9 mouse cellular contexts compared by ENCODE assay signal in the genomic region with DNA sequence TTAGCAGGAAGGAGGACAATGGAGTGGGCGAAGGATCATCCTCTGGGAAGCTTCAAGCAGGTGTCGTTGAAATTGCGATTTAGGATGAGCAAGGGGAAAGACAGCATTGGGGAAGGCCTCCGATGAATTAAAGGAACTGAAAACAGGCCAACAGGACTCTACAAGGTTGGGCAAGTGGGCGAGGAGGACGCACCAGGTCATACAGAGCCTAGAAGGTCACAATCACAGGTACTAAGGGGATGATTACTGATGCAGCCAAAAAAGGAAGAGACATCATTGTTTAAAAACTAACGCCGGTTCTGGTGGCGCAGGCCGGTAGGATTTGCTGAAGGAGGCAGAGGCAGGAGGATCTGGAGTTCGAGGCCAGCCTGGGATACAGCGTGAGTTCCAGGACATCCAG. TPM values are rescaled to one million over a fixed set of nuclear protein-coding genes. Genes with fewer than 3 reads are reported as not detected.
A peak's percentile ranks its signal among the peaks of the same experiment; 100 is the strongest.
DNase-seq lines count a peak whose midpoint lies in the region; ATAC-seq lines count a peak whose summit lies in the region.
"Had no signal": no experiment of that assay in that cellular context is flagged by ENCODE, and none has a peak within 500 bp of the region (broad histone marks: within the 10 kb centered on the region; RNA-seq: fewer than 3 reads in every experiment).

No protein-coding gene starts in this region.

- H3K4me1 ChIP-seq in forebrain, embryonic 12.5 days = peaks cover 27% of the 10 kb centered on the region
- peaks cover 8% of the 10 kb centered on the region; the same call in 1 of the 2 replicates for H3K4me1 ChIP-seq in forebrain, embryonic 11.5 days (replicated peaks; ENCODE audit: control insufficient read depth, insufficient read depth, low read length)
- H3K4me1 ChIP-seq in neural tube, embryonic 12.5 days = peaks cover 25% of the 10 kb centered on the region
- peaks cover 30% of the 10 kb centered on the region for H3K4me1 ChIP-seq in limb, embryonic 10.5 days
- peaks cover 38% of the 10 kb centered on the region for H3K4me1 ChIP-seq in neural tube, embryonic 13.5 days (replicated peaks)

- H3K4me2 ChIP-seq in forebrain, embryonic 12.5 days = no peak overlapping the region
- no peak overlapping the region for H3K4me2 ChIP-seq in forebrain, embryonic 11.5 days (ENCODE audit: low read depth, low read length, severe bottlenecking)
- H3K4me2 ChIP-seq in neural tube, embryonic 12.5 days (replicated peaks) = peak overlapping the region; percentile 95; the same call in 1 of the 2 replicates
- H3K4me2 ChIP-seq in neural tube, embryonic 13.5 days = peak overlapping the region; percentile 96

- H3K9me3 ChIP-seq in forebrain, embryonic 12.5 days = no peaks in the 10 kb centered on the region
- no peaks in the 10 kb centered on the region for H3K9me3 ChIP-seq in forebrain, embryonic 11.5 days (ENCODE audit: control insufficient read depth, low read length)
- H3K9me3 ChIP-seq in neural tube, embryonic 12.5 days = no peaks in the 10 kb centered on the region
- H3K9me3 ChIP-seq in limb, embryonic 10.5 days (replicated peaks) = no peaks in the 10 kb centered on the region
- H3K9me3 ChIP-seq in neural tube, embryonic 13.5 days = no peaks in the 10 kb centered on the region
- H3K9me3 ChIP-seq: stomach, embryonic 15.5 days had no signal

- DNase-seq in forebrain, embryonic 11.5 days (ENCODE audit: low spot score) = no peak
- DNase-seq in neural tube, embryonic 10.5 days (ENCODE audit: extremely low spot score, low spot score) = no peak
- no peak for DNase-seq in limb, embryonic 10.5 days (ENCODE audit: low spot score)
- no peak for DNase-seq in lung, adult 18-20 months
- no peak for DNase-seq in gastrocnemius, adult 18-20 months (ENCODE audit: low spot score)

- H3K9ac ChIP-seq in forebrain, embryonic 12.5 days = no peak overlapping the region
- H3K9ac ChIP-seq in forebrain, embryonic 11.5 days (ENCODE audit: low read length) = no peak overlapping the region
- H3K9ac ChIP-seq in neural tube, embryonic 12.5 days = no peak overlapping the region
- H3K9ac ChIP-seq in neural tube, embryonic 13.5 days = 0 out of 2 replicates have a peak overlapping the region, but pooled peaks have one; percentile 92

- H3K36me3 ChIP-seq in forebrain, embryonic 12.5 days (replicated peaks) = peaks cover 29% of the 10 kb centered on the region
- H3K36me3 ChIP-seq in forebrain, embryonic 11.5 days (ENCODE audit: control insufficient read depth, insufficient read depth, low read length) = peaks cover 14% of the 10 kb centered on the region
- H3K36me3 ChIP-seq in neural tube, embryonic 12.5 days = peaks cover 27% of the 10 kb centered on the region
- peaks cover 32% of the 10 kb centered on the region for H3K36me3 ChIP-seq in limb, embryonic 10.5 days
- peaks cover 32% of the 10 kb centered on the region for H3K36me3 ChIP-seq in neural tube, embryonic 13.5 days

- peak overlapping the region; percentile 83; the same call in 1 of the 2 replicates for H3K4me3 ChIP-seq in forebrain, embryonic 12.5 days (replicated peaks)
- no peak overlapping the region; the same call in 1 of the 2 replicates for H3K4me3 ChIP-seq in forebrain, embryonic 11.5 days (ENCODE audit: low read depth, low read length)
- no peak overlapping the region for H3K4me3 ChIP-seq in neural tube, embryonic 12.5 days
- peak overlapping the region; percentile 87; the same call in 1 of the 2 replicates for H3K4me3 ChIP-seq in limb, embryonic 10.5 days
- H3K4me3 ChIP-seq in neural tube, embryonic 13.5 days = 0 out of 2 replicates have a peak overlapping the region, but pooled peaks have one; percentile 81

- no peak overlapping the region for H3K27ac ChIP-seq in forebrain, embryonic 12.5 days
- H3K27ac ChIP-seq in forebrain, embryonic 11.5 days (ENCODE audit: low read depth, low read length) = no peak overlapping the region
- H3K27ac ChIP-seq in neural tube, embryonic 12.5 days = no peak overlapping the region
- 0 out of 2 replicates have a peak overlapping the region, but pooled peaks have one; percentile 95 for H3K27ac ChIP-seq in limb, embryonic 10.5 days
- no peak overlapping the region for H3K27ac ChIP-seq in neural tube, embryonic 13.5 days (replicated peaks)

- H3K27me3 ChIP-seq in forebrain, embryonic 12.5 days = peaks cover under 1% of the 10 kb centered on the region; the same call in 1 of the 2 replicates
- no peaks in the 10 kb centered on the region for H3K27me3 ChIP-seq in forebrain, embryonic 11.5 days (ENCODE audit: control insufficient read depth, insufficient read depth, low read length)
- no peaks in the 10 kb centered on the region for H3K27me3 ChIP-seq in neural tube, embryonic 12.5 days (replicated peaks)
- H3K27me3 ChIP-seq in limb, embryonic 10.5 days (ENCODE audit: low read depth, poor library complexity, severe bottlenecking) = no peaks in the 10 kb centered on the region
- H3K27me3 ChIP-seq in neural tube, embryonic 13.5 days = no peaks in the 10 kb centered on the region

- WGBS in forebrain, embryonic 12.5 days = 81% methylated on average over 12 of the region's 12 CpGs
- 84% methylated on average over 12 of the region's 12 CpGs for WGBS in forebrain, embryonic 11.5 days
- WGBS in neural tube, embryonic 12.5 days = 81% methylated on average over 12 of the region's 12 CpGs
- WGBS in limb, embryonic 10.5 days = 82% methylated on average over 12 of the region's 12 CpGs
- WGBS in neural tube, embryonic 13.5 days = 82% methylated on average over 12 of the region's 12 CpGs

- no peak for ATAC-seq in forebrain, embryonic 12.5 days (ENCODE audit: low FRiP score)
- ATAC-seq in forebrain, embryonic 11.5 days (replicated peaks; ENCODE audit: low FRiP score) = no peak
- ATAC-seq in neural tube, embryonic 12.5 days (ENCODE audit: low FRiP score, low read depth) = no peak
- ATAC-seq in neural tube, embryonic 13.5 days (ENCODE audit: low read depth) = no peak

RNA-seq across cellular contexts. Expression of a gene that starts 0.5 kb away (rescaled TPM):
- 91.0 and 91.7 TPM in 2 replicates for polyA plus RNA-seq in forebrain, embryonic 12.5 days (2016; fragmentation: Nextera tagmentation; extraction: Ambion mirVana)
- polyA plus RNA-seq in forebrain, embryonic 11.5 days (2014; fragmentation: Nextera tagmentation; extraction: Ambion mirVana) = 103 and 105 TPM in 2 replicates
- 87.6 and 90.5 TPM in 2 replicates for polyA plus RNA-seq in neural tube, embryonic 12.5 days (2016; fragmentation: Nextera tagmentation; extraction: Ambion mirVana)
- polyA plus RNA-seq in limb, embryonic 10.5 days (2016; fragmentation: Nextera tagmentation; extraction: Ambion mirVana) = 102 and 105 TPM in 2 replicates
- polyA plus RNA-seq in neural tube, embryonic 13.5 days (2015; fragmentation: Nextera tagmentation; extraction: Ambion mirVana) = 75.0 and 84.2 TPM in 2 replicates
- 10 to 100 TPM; 16.2 to 17.7 TPM for total RNA-seq in gastrocnemius, adult 18-20 months (2021)

RNA-seq across cellular contexts. Expression of a gene that starts 7.7 kb away (rescaled TPM):
- 5.5 and 5.7 TPM in 2 replicates for polyA plus RNA-seq in forebrain, embryonic 12.5 days (2016; fragmentation: Nextera tagmentation; extraction: Ambion mirVana)
- 5.9 and 6.0 TPM in 2 replicates for polyA plus RNA-seq in forebrain, embryonic 11.5 days (2014; fragmentation: Nextera tagmentation; extraction: Ambion mirVana)
- polyA plus RNA-seq in neural tube, embryonic 12.5 days (2016; fragmentation: Nextera tagmentation; extraction: Ambion mirVana) = 7.4 and 7.5 TPM in 2 replicates
- polyA plus RNA-seq in limb, embryonic 10.5 days (2016; fragmentation: Nextera tagmentation; extraction: Ambion mirVana) = 5.1 and 5.2 TPM in 2 replicates
- polyA plus RNA-seq in neural tube, embryonic 13.5 days (2015; fragmentation: Nextera tagmentation; extraction: Ambion mirVana) = 5.3 and 5.6 TPM in 2 replicates
- under 1 TPM; 0.30 to 0.47 TPM for total RNA-seq in gastrocnemius, adult 18-20 months (2021)

RNA-seq across cellular contexts. Expression of a gene that starts 9.9 kb away (rescaled TPM):
- polyA plus RNA-seq in forebrain, embryonic 12.5 days (2016; fragmentation: Nextera tagmentation; extraction: Ambion mirVana) = 1,580 and 1,603 TPM in 2 replicates
- 1,787 and 1,872 TPM in 2 replicates for polyA plus RNA-seq in forebrain, embryonic 11.5 days (2014; fragmentation: Nextera tagmentation; extraction: Ambion mirVana)
- polyA plus RNA-seq in neural tube, embryonic 12.5 days (2016; fragmentation: Nextera tagmentation; extraction: Ambion mirVana) = 1,381 and 1,470 TPM in 2 replicates
- polyA plus RNA-seq in limb, embryonic 10.5 days (2016; fragmentation: Nextera tagmentation; extraction: Ambion mirVana) = 2,007 and 2,405 TPM in 2 replicates
- 1,589 and 1,622 TPM in 2 replicates for polyA plus RNA-seq in neural tube, embryonic 13.5 days (2015; fragmentation: Nextera tagmentation; extraction: Ambion mirVana)
- 1,000 to 10,000 TPM; 1,074 to 1,224 TPM for total RNA-seq in gastrocnemius, adult 18-20 months (2021)

RNA-seq across cellular contexts. Expression of a gene that starts 13.7 kb away (rescaled TPM):
- 8.5 and 13.4 TPM in 2 replicates for polyA plus RNA-seq in forebrain, embryonic 12.5 days (2016; fragmentation: Nextera tagmentation; extraction: Ambion mirVana)
- polyA plus RNA-seq in forebrain, embryonic 11.5 days (2014; fragmentation: Nextera tagmentation; extraction: Ambion mirVana) = 8.2 and 9.1 TPM in 2 replicates
- polyA plus RNA-seq in neural tube, embryonic 12.5 days (2016; fragmentation: Nextera tagmentation; extraction: Ambion mirVana) = 10.5 and 13.1 TPM in 2 replicates
- 4.1 and 6.8 TPM in 2 replicates for polyA plus RNA-seq in limb, embryonic 10.5 days (2016; fragmentation: Nextera tagmentation; extraction: Ambion mirVana)
- 19.4 and 22.6 TPM in 2 replicates for polyA plus RNA-seq in neural tube, embryonic 13.5 days (2015; fragmentation: Nextera tagmentation; extraction: Ambion mirVana)
- total RNA-seq in gastrocnemius, adult 18-20 months (2021) = not detected

RNA-seq across cellular contexts. Expression of a gene that starts 36.2 kb away (rescaled TPM):
- polyA plus RNA-seq in forebrain, embryonic 12.5 days (2016; fragmentation: Nextera tagmentation; extraction: Ambion mirVana) = 50.2 and 52.0 TPM in 2 replicates
- polyA plus RNA-seq in forebrain, embryonic 11.5 days (2014; fragmentation: Nextera tagmentation; extraction: Ambion mirVana) = 56.7 TPM in 2 replicates
- polyA plus RNA-seq in neural tube, embryonic 12.5 days (2016; fragmentation: Nextera tagmentation; extraction: Ambion mirVana) = 44.7 and 47.9 TPM in 2 replicates
- 40.3 and 41.6 TPM in 2 replicates for polyA plus RNA-seq in limb, embryonic 10.5 days (2016; fragmentation: Nextera tagmentation; extraction: Ambion mirVana)
- polyA plus RNA-seq in neural tube, embryonic 13.5 days (2015; fragmentation: Nextera tagmentation; extraction: Ambion mirVana) = 40.1 and 41.6 TPM in 2 replicates
- 10 to 100 TPM; 31.9 to 32.4 TPM for total RNA-seq in gastrocnemius, adult 18-20 months (2021)

Comparison
In these comparisons a context has a peak if more than half of its experiments do, and no peak if none do; other contexts are left out.
1. H3K4me3 ChIP-seq: peak in forebrain, embryonic 12.5 days (single experiment), limb, embryonic 10.5 days (single experiment) and neural tube, embryonic 13.5 days (single experiment); none in forebrain, embryonic 11.5 days (single experiment) and neural tube, embryonic 12.5 days (single experiment).
2. H3K4me2 ChIP-seq: peak in neural tube, embryonic 12.5 days (single experiment) and neural tube, embryonic 13.5 days (single experiment); none in forebrain, embryonic 12.5 days (single experiment) and forebrain, embryonic 11.5 days (single experiment).